Mouse (Mus musculus) MEL (cell line): ENCODE measurements around the gene LTO1. TPM values are rescaled to one million over a fixed set of nuclear protein-coding genes. Genes with fewer than 3 reads are reported as not detected.

Experiments used
- DNase-seq: peaks from one replicate; pipeline ENCODE4 v3.0.0; 2011; ENCODE audit warnings: low read depth, low spot score
- H3K27ac ChIP-seq: 2 replicates; pipeline ENCODE4 v1.5.1; 2012; ENCODE audit warnings: low read depth, mild to moderate bottlenecking, control low read depth, low read length, moderate library complexity; ENCODE audit not compliant: control insufficient read depth
- H3K27me3 ChIP-seq, 2 experiments: fragments of 150-350 bp in 1 of 2; sonication (generic) in 1 of 2; 2 replicates each; pipeline ENCODE4 v1.6.1; 2012; ENCODE audit warnings: low read length in 2 of 2, mild to moderate bottlenecking in 2 of 2, improper control_type of control experiment in 1 of 2, moderate library complexity in 1 of 2; ENCODE audit not compliant: insufficient read depth in 2 of 2, control insufficient read depth in 1 of 2
- H3K36me3 ChIP-seq, 2 experiments: 2 replicates each; pipeline ENCODE4 v1.6.1; 2012 to 2014; ENCODE audit warnings: low read length in 2 of 2, improper control_type of control experiment in 1 of 2, inconsistent platforms in 1 of 2, mild to moderate bottlenecking in 1 of 2; ENCODE audit not compliant: insufficient read depth in 2 of 2, control insufficient read depth in 1 of 2
- H3K4me1 ChIP-seq, 2 experiments: fragments of 150-350 bp in 1 of 2; sonication (generic) in 1 of 2; 2 replicates each; pipeline ENCODE4 v1.6.1; 2012; ENCODE audit warnings: low read length in 2 of 2, improper control_type of control experiment in 1 of 2, mild to moderate bottlenecking in 1 of 2; ENCODE audit not compliant: insufficient read depth in 2 of 2, control insufficient read depth in 1 of 2
- H3K4me3 ChIP-seq, 2 experiments: fragments of 150-350 bp in 1 of 2; sonication (generic) in 1 of 2; 2 replicates each; pipeline ENCODE4 v1.5.1; 2012; ENCODE audit warnings: low read depth in 2 of 2, low read length in 2 of 2, mild to moderate bottlenecking in 2 of 2, moderate library complexity in 2 of 2, control low read depth in 1 of 2, improper control_type of control experiment in 1 of 2; ENCODE audit not compliant: control insufficient read depth in 1 of 2, insufficient read depth in 1 of 2
- H3K79me2 ChIP-seq: 2 replicates; pipeline ENCODE4 v1.6.1; 2012; ENCODE audit warnings: mild to moderate bottlenecking, low read length, moderate library complexity; ENCODE audit not compliant: control insufficient read depth, poor library complexity, insufficient read depth
- H3K9ac ChIP-seq: 2 replicates; pipeline ENCODE4 v1.6.1; 2012; ENCODE audit warnings: low read depth, mild to moderate bottlenecking, control low read depth, low read length, moderate library complexity; ENCODE audit not compliant: control insufficient read depth, poor library complexity, severe bottlenecking
- H3K9me3 ChIP-seq: fragments of 150-350 bp; sonication (generic); replicated peaks from 2 replicates; pipeline ENCODE4 v1.6.1; 2012; ENCODE audit warnings: mild to moderate bottlenecking, low read length, improper control_type of control experiment, moderate library complexity; ENCODE audit not compliant: insufficient read depth
- BHLHE40 ChIP-seq: IDR thresholded peaks from 2 replicates; pipeline ENCODE4 v1.6.1; 2012; ENCODE audit warnings: low read depth, mild to moderate bottlenecking, inconsistent platforms, low read length, improper control_type of control experiment, borderline replicate concordance
- CTCF ChIP-seq, 3 experiments: IDR thresholded peaks in 2 of 3; conservative IDR thresholded peaks in 1 of 3; 2 replicates each; pipeline ENCODE4 v1.5.1; 2011 to 2012; ENCODE audit warnings: low read length in 3 of 3, low read depth in 2 of 3, mild to moderate bottlenecking in 2 of 3, improper control_type of control experiment in 1 of 3, inconsistent platforms in 1 of 3, mixed read lengths in 1 of 3, moderate library complexity in 1 of 3; ENCODE audit not compliant: control insufficient read depth in 1 of 3, insufficient read depth in 1 of 3, poor library complexity in 1 of 3, severe bottlenecking in 1 of 3
- ELF1 ChIP-seq: IDR thresholded peaks from 2 replicates; pipeline ENCODE4 v1.6.1; 2014; ENCODE audit warnings: low read depth, mild to moderate bottlenecking, inconsistent platforms, low read length, improper control_type of control experiment, moderate library complexity
- ETS1 ChIP-seq: IDR thresholded peaks from 2 replicates; pipeline ENCODE4 v1.6.1; 2012; ENCODE audit warnings: low read depth, mild to moderate bottlenecking, inconsistent platforms, low read length, improper control_type of control experiment, moderate library complexity
- GABPA ChIP-seq: IDR thresholded peaks from 2 replicates; pipeline ENCODE4 v1.6.1; 2012; ENCODE audit warnings: low read depth, mild to moderate bottlenecking, inconsistent platforms, low read length, improper control_type of control experiment, moderate library complexity
- GATA1 ChIP-seq: IDR thresholded peaks from 2 replicates; pipeline ENCODE4 v1.6.1; 2011; ENCODE audit warnings: low read depth, low read length, improper control_type of control experiment
- HCFC1 ChIP-seq: IDR thresholded peaks from 2 replicates; pipeline ENCODE4 v1.6.1; 2012; ENCODE audit warnings: low read depth, mild to moderate bottlenecking, inconsistent platforms, low read length, improper control_type of control experiment, moderate library complexity
- JUND ChIP-seq: IDR thresholded peaks from 2 replicates; pipeline ENCODE4 v1.6.1; 2011; ENCODE audit warnings: low read depth, mild to moderate bottlenecking, improper control_type of control experiment, low read length
- KAT2A ChIP-seq: conservative IDR thresholded peaks from 2 replicates; pipeline ENCODE4 v1.6.1; 2012; ENCODE audit warnings: low read depth, low read length, improper control_type of control experiment, inconsistent platforms
- MAFK ChIP-seq: IDR thresholded peaks from 2 replicates; pipeline ENCODE4 v1.6.1; 2011; ENCODE audit warnings: low read depth, mild to moderate bottlenecking, low read length, improper control_type of control experiment, borderline replicate concordance
- MAZ ChIP-seq: IDR thresholded peaks from 2 replicates; pipeline ENCODE4 v1.6.1; 2012; ENCODE audit warnings: low read depth, mild to moderate bottlenecking, inconsistent platforms, low read length, improper control_type of control experiment
- MEF2A ChIP-seq: IDR thresholded peaks from 2 replicates; pipeline ENCODE4 v1.6.1; 2014; ENCODE audit warnings: low read depth, mild to moderate bottlenecking, inconsistent platforms, low read length, improper control_type of control experiment; ENCODE audit not compliant: poor library complexity, insufficient replicate concordance, severe bottlenecking; ENCODE audit errors: extremely low read depth
- MYC ChIP-seq: IDR thresholded peaks from 2 replicates; pipeline ENCODE4 v1.6.1; 2011; ENCODE audit warnings: low read depth, mild to moderate bottlenecking, low read length, improper control_type of control experiment, moderate library complexity
- NELFE ChIP-seq: IDR thresholded peaks from 2 replicates; pipeline ENCODE4 v1.6.1; 2011; ENCODE audit warnings: low read depth, low read length, improper control_type of control experiment
- NRF1 ChIP-seq: IDR thresholded peaks from 2 replicates; pipeline ENCODE4 v1.6.1; 2014; ENCODE audit warnings: low read depth, mild to moderate bottlenecking, inconsistent platforms, low read length, improper control_type of control experiment, moderate library complexity; ENCODE audit not compliant: poor library complexity, insufficient read depth, severe bottlenecking
- POLR2A ChIP-seq, 2 experiments: IDR thresholded peaks; 2 replicates each; pipeline ENCODE4 v1.6.1; 2011 to 2012; ENCODE audit warnings: low read length in 2 of 2, mild to moderate bottlenecking in 2 of 2, control low read depth in 1 of 2, improper control_type of control experiment in 1 of 2, low read depth in 1 of 2, moderate library complexity in 1 of 2; ENCODE audit not compliant: control insufficient read depth in 1 of 2, insufficient read depth in 1 of 2, poor library complexity in 1 of 2
- POLR2AphosphoS2 ChIP-seq: IDR thresholded peaks from 2 replicates; pipeline ENCODE4 v1.6.1; 2011; ENCODE audit warnings: low read length, improper control_type of control experiment
- POLR2AphosphoS5 ChIP-seq: IDR thresholded peaks from 2 replicates; pipeline ENCODE4 v1.6.1; 2012; ENCODE audit warnings: low read depth, borderline replicate concordance, mild to moderate bottlenecking, inconsistent platforms, low read length, moderate library complexity, mixed read lengths
- RAD21 ChIP-seq: IDR thresholded peaks from 2 replicates; pipeline ENCODE4 v1.6.1; 2011; ENCODE audit warnings: mild to moderate bottlenecking, low read depth, low read length, improper control_type of control experiment
- RCOR1 ChIP-seq: IDR thresholded peaks from 2 replicates; pipeline ENCODE4 v1.6.1; 2012; ENCODE audit warnings: low read depth, mild to moderate bottlenecking, inconsistent platforms, low read length, improper control_type of control experiment
- SIN3A ChIP-seq: IDR thresholded peaks from 2 replicates; pipeline ENCODE4 v1.6.1; 2012; ENCODE audit warnings: low read length, improper control_type of control experiment, inconsistent platforms
- TAL1 ChIP-seq: IDR thresholded peaks from 2 replicates; pipeline ENCODE4 v1.6.1; 2012; ENCODE audit warnings: mild to moderate bottlenecking, inconsistent platforms, low read length, moderate library complexity, mixed read lengths
- TBP ChIP-seq: IDR thresholded peaks from 2 replicates; pipeline ENCODE4 v1.8.0; 2011; ENCODE audit warnings: low read depth, low read length, improper control_type of control experiment
- TCF12 ChIP-seq: IDR thresholded peaks from 2 replicates; pipeline ENCODE4 v1.6.1; 2014; ENCODE audit warnings: low read depth, mild to moderate bottlenecking, inconsistent platforms, low read length, improper control_type of control experiment, moderate library complexity
- UBTF ChIP-seq: IDR thresholded peaks from 2 replicates; pipeline ENCODE4 v1.6.1; 2012; ENCODE audit warnings: low read depth, mild to moderate bottlenecking, inconsistent platforms, low read length, improper control_type of control experiment, moderate library complexity, borderline replicate concordance; ENCODE audit not compliant: insufficient read depth
- USF1 ChIP-seq: IDR thresholded peaks from 2 replicates; pipeline ENCODE4 v1.6.1; 2014; ENCODE audit warnings: low read depth, mild to moderate bottlenecking, inconsistent platforms, low read length, improper control_type of control experiment, moderate library complexity
- USF2 ChIP-seq, 2 experiments: IDR thresholded peaks; 2 replicates each; pipeline ENCODE4 v1.6.1; 2011 to 2012; ENCODE audit warnings: improper control_type of control experiment in 2 of 2, low read length in 2 of 2, borderline replicate concordance in 1 of 2, inconsistent platforms in 1 of 2, low read depth in 1 of 2, mild to moderate bottlenecking in 1 of 2; ENCODE audit not compliant: insufficient read depth in 1 of 2
- ZKSCAN1 ChIP-seq: IDR thresholded peaks from 2 replicates; pipeline ENCODE4 v1.6.1; 2012; ENCODE audit warnings: low read depth, mild to moderate bottlenecking, inconsistent platforms, low read length, improper control_type of control experiment, moderate library complexity
- polyA plus RNA-seq, 2 experiments: library from polyadenylated mRNA; stranded (reverse) in 1 of 2; unstranded in 1 of 2; fragments of >175 nt in 1 of 2; fragments of >200 nt in 1 of 2; gene quantifications; 2 replicates each; pipeline versions ENCODE4 v1.2.1 to v1.2.4; 2012; ENCODE audit warnings: low replicate concordance in 2 of 2, low read depth in 1 of 2; ENCODE audit not compliant: insufficient read length in 2 of 2, insufficient read depth in 1 of 2, missing spikeins in 1 of 2
- total RNA-seq: library from RNA; depleted of rRNA; stranded (reverse); fragments of 300-350 nt; gene quantifications from 2 replicates; pipeline ENCODE4 v1.2.3, GENCODE M21; 2012

Gene LTO1
- total and polyA plus RNA-seq, 3 experiments: 18.1 to 18.4 TPM; not detected in 1

DNA sequence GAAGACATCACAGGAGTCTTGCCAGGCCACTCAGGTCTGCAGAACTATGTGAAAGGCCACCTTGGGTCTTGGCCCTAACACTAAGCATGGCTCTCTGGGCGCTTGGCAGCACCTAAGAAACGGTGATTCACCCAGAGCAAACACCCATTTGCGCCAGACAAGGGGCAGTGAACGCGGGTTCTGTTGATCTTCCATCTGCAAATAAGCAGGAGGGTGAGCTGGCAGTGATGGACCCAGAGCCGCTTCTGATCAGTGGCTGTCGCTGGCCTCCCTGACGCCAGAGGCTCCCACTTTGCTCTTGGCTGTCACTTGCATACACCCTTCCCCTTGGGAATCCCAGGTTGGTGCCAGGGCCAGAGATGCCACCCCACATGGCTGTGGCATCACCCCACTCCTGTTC is 14.6 kb downstream of the LTO1 start:
- Histone ChIP-seq H3K9ac (no peak overlapping the region), H3K4me3 (no peak overlapping the region), H3K27me3 (no peaks in the 10 kb centered on the region), H3K27ac (no peak overlapping the region), H3K36me3 (no peaks in the 10 kb centered on the region), H3K4me1 (no peaks in the 10 kb centered on the region), H3K79me2 (no peaks in the 10 kb centered on the region), H3K9me3 (no peaks in the 10 kb centered on the region)
- no peak for DNase-seq
- TF ChIP-seq TAL1: no peak
- TF ChIP-seq MEF2A: no peak
- TF ChIP-seq MYC: no peak
- no peak for TF ChIP-seq ETS1
- no peak for TF ChIP-seq NRF1
- no peak for TF ChIP-seq RAD21
- TF ChIP-seq TBP: no peak
- no peak for TF ChIP-seq USF2 (IDR thresholded peaks at IDR 0.05; ENCODE audit: borderline replicate concordance in 1 of 2, insufficient read depth in 1 of 2, low read depth in 1 of 2, low read length in 2 of 2)
- TF ChIP-seq TCF12: no peak
- TF ChIP-seq UBTF: no peak
- TF ChIP-seq GATA1: no peak
- no peak for TF ChIP-seq POLR2AphosphoS2
- TF ChIP-seq SIN3A: no peak
- TF ChIP-seq MAFK: no peak
- TF ChIP-seq CTCF (IDR thresholded peaks at IDR 0.05 in 2 of 3, conservative IDR thresholded peaks at IDR 0.05 in 1 of 3; ENCODE audit: control insufficient read depth in 1 of 3, insufficient read depth in 1 of 3, low read depth in 2 of 3, low read length in 3 of 3, poor library complexity in 1 of 3, severe bottlenecking in 1 of 3): no peak
- TF ChIP-seq ELF1: no peak
- TF ChIP-seq POLR2A (IDR thresholded peaks at IDR 0.05; ENCODE audit: control insufficient read depth in 1 of 2, insufficient read depth in 1 of 2, low read depth in 1 of 2, low read length in 2 of 2, poor library complexity in 1 of 2): no peak
- TF ChIP-seq, all 39 proteins: peak for 0

DNA sequence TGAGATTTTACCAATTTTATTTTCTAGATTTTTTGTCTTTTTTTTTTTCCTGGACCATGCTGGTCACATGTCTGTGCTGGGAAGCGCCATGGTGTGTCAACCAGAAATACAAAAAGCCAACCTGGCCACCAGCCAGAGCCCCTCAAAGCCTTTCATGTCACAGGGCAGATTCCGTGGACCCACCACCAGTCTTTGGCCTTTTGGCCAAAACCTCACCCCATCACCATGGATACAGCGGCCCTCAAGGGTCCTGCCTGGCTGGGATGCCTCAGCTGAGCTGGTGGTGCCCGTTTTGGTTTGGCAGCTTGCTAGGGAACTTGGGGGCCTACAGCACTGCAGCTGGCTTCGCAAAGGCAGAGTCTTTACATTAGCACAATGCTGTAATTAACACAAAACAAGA is 15.0 kb downstream of the LTO1 start:
- Histone ChIP-seq H3K9me3 (no peaks in the 10 kb centered on the region), H3K4me3 (no peak overlapping the region), H3K27ac (no peak overlapping the region), H3K36me3 (no peaks in the 10 kb centered on the region), H3K9ac (no peak overlapping the region), H3K4me1 (no peaks in the 10 kb centered on the region), H3K79me2 (no peaks in the 10 kb centered on the region), H3K27me3 (no peaks in the 10 kb centered on the region)
- no peak for DNase-seq
- no peak for TF ChIP-seq KAT2A
- TF ChIP-seq CTCF (IDR thresholded peaks at IDR 0.05 in 2 of 3, conservative IDR thresholded peaks at IDR 0.05 in 1 of 3; ENCODE audit: control insufficient read depth in 1 of 3, insufficient read depth in 1 of 3, low read depth in 2 of 3, low read length in 3 of 3, poor library complexity in 1 of 3, severe bottlenecking in 1 of 3): no peak
- TF ChIP-seq POLR2AphosphoS5: no peak
- no peak for TF ChIP-seq SIN3A
- TF ChIP-seq MEF2A: no peak
- TF ChIP-seq TBP: no peak
- TF ChIP-seq USF2 (IDR thresholded peaks at IDR 0.05; ENCODE audit: borderline replicate concordance in 1 of 2, insufficient read depth in 1 of 2, low read depth in 1 of 2, low read length in 2 of 2): no peak
- no peak for TF ChIP-seq USF1
- TF ChIP-seq GATA1: no peak
- no peak for TF ChIP-seq RCOR1
- no peak for TF ChIP-seq ZKSCAN1
- no peak for TF ChIP-seq MAFK
- TF ChIP-seq MAZ: no peak
- TF ChIP-seq RAD21: no peak
- no peak for TF ChIP-seq POLR2AphosphoS2
- no peak for TF ChIP-seq NELFE
- TF ChIP-seq BHLHE40: no peak
- TF ChIP-seq JUND: no peak
- TF ChIP-seq GABPA: no peak
- no peak for TF ChIP-seq HCFC1
- TF ChIP-seq, all 39 proteins: peak for 0
